Mouse (Mus musculus) liver, embryonic 16.5 days (tissue): ENCODE measurements around the gene Med27. TPM values are rescaled to one million over a fixed set of nuclear protein-coding genes. Genes with fewer than 3 reads are reported as not detected.

ENCODE experiments used
- ATAC-seq: fragments of 200-750 bp; cut with Nextera tagmentation; 2 replicates; pipeline ENCODE4 v1.8.0; 2017; ENCODE audit warnings: low read depth, mild to moderate bottlenecking, moderate number of reproducible peaks, moderate library complexity
- H3K27ac ChIP-seq: fragments of 300-500 bp; sonication (generic); 2 replicates; pipeline ENCODE4 v1.5.1; 2014; ENCODE audit warnings: mild to moderate bottlenecking, low read length
- H3K27me3 ChIP-seq: fragments of 300-500 bp; sonication (generic); 2 replicates; pipeline ENCODE4 v1.6.1; 2014; ENCODE audit warnings: low read depth, low read length, mixed read lengths; ENCODE audit not compliant: control insufficient read depth, insufficient read depth
- H3K36me3 ChIP-seq: fragments of 300-500 bp; sonication (generic); 2 replicates; pipeline ENCODE4 v1.6.1; 2014; ENCODE audit warnings: mild to moderate bottlenecking; ENCODE audit not compliant: control insufficient read depth, insufficient read depth
- H3K4me1 ChIP-seq: fragments of 300-500 bp; sonication (generic); 2 replicates; pipeline ENCODE4 v1.6.1; 2014; ENCODE audit warnings: low read depth, low read length, mixed read lengths; ENCODE audit not compliant: control insufficient read depth
- H3K4me2 ChIP-seq: fragments of 300-500 bp; sonication (generic); 2 replicates; pipeline ENCODE4 v1.6.1; 2014; ENCODE audit warnings: low read depth, low read length, mixed read lengths
- H3K4me3 ChIP-seq: fragments of 300-500 bp; sonication (generic); 2 replicates; pipeline ENCODE4 v1.5.1; 2014; ENCODE audit warnings: low read depth, mild to moderate bottlenecking, low read length
- H3K9ac ChIP-seq: fragments of 300-500 bp; sonication (generic); 2 replicates; pipeline ENCODE4 v1.6.1; 2014; ENCODE audit warnings: low read depth, low read length
- H3K9me3 ChIP-seq: fragments of 300-500 bp; sonication (generic); replicated peaks from 2 replicates; pipeline ENCODE4 v1.6.1; 2016; ENCODE audit warnings: low read length; ENCODE audit not compliant: control insufficient read depth
- WGBS: fragments of 180-500 bp; shearing (Covaris S2); extraction: QIAGEN DNeasy Blood & Tissue Kit; methylation state at CpG from one replicate; pipeline ENCODE4 v1.1.7; 2014; ENCODE audit not compliant: insufficient replicate concordance; 5-methylcytosine and 5-hydroxymethylcytosine counted together
- polyA plus RNA-seq: library from polyadenylated mRNA; unstranded; fragments of >200 nt; fragmentation: Nextera tagmentation; extraction: Ambion mirVana; gene quantifications from 2 replicates; pipeline ENCODE4 v1.2.1, GENCODE M21; 2015

Gene Med27
- polyA plus RNA-seq, 1 experiment from 2014 or later: 14.1 TPM

- H3K27ac ChIP-seq: no peak overlapping the region
- no peaks in the 10 kb centered on the region for H3K4me1 ChIP-seq
- 61% methylated on average over 2 of the region's 2 CpGs for WGBS
- no peak overlapping the region for H3K4me3 ChIP-seq
- no peaks in the 10 kb centered on the region for H3K9me3 ChIP-seq
- H3K36me3 ChIP-seq: no peaks in the 10 kb centered on the region
- no peak overlapping the region for H3K9ac ChIP-seq
- H3K27me3 ChIP-seq: no peaks in the 10 kb centered on the region
- no peak for ATAC-seq
- no peak overlapping the region for H3K4me2 ChIP-seq
Measured at GRCm38 (mm10) chr2:29485519-29485918, 138.9 kb downstream of the Med27 start.

- H3K4me1 ChIP-seq: no peaks in the 10 kb centered on the region
- no peaks in the 10 kb centered on the region for H3K27me3 ChIP-seq
- 70% methylated on average over 7 of the region's 7 CpGs for WGBS
- no peaks in the 10 kb centered on the region for H3K36me3 ChIP-seq
- no peak for ATAC-seq
- no peak overlapping the region for H3K4me3 ChIP-seq
- H3K9me3 ChIP-seq: no peaks in the 10 kb centered on the region
- H3K4me2 ChIP-seq: no peak overlapping the region
- H3K9ac ChIP-seq: no peak overlapping the region
- no peak overlapping the region for H3K27ac ChIP-seq
Measured at GRCm38 (mm10) chr2:29486491-29486890, 139.9 kb downstream of the Med27 start.

GRCm38 (mm10) chr2:29487652-29488051 lies 141.0 kb downstream of the Med27 start:
- no peak overlapping the region for H3K4me2 ChIP-seq
- no peaks in the 10 kb centered on the region for H3K27me3 ChIP-seq
- no peak overlapping the region for H3K4me3 ChIP-seq
- no peak overlapping the region for H3K9ac ChIP-seq
- no peak overlapping the region for H3K27ac ChIP-seq
- H3K36me3 ChIP-seq: no peaks in the 10 kb centered on the region
- WGBS: 66% methylated on average over 2 of the region's 2 CpGs
- no peak for ATAC-seq
- H3K9me3 ChIP-seq: no peaks in the 10 kb centered on the region
- no peaks in the 10 kb centered on the region for H3K4me1 ChIP-seq

- H3K4me1 ChIP-seq: no peaks in the 10 kb centered on the region
- no peak overlapping the region for H3K4me2 ChIP-seq
- no peak overlapping the region for H3K27ac ChIP-seq
- WGBS: 74% methylated on average over 13 of the region's 13 CpGs
- H3K9ac ChIP-seq: no peak overlapping the region
- H3K9me3 ChIP-seq: no peaks in the 10 kb centered on the region
- no peak overlapping the region for H3K4me3 ChIP-seq
- H3K36me3 ChIP-seq: no peaks in the 10 kb centered on the region
- ATAC-seq: no peak
- no peaks in the 10 kb centered on the region for H3K27me3 ChIP-seq
Measured at GRCm38 (mm10) chr2:29488379-29489236, 142.0 kb downstream of the Med27 start.

GRCm38 (mm10) chr2:29491656-29492055 lies 145.0 kb downstream of the Med27 start:
- H3K36me3 ChIP-seq: no peaks in the 10 kb centered on the region
- no peak overlapping the region for H3K4me3 ChIP-seq
- no peaks in the 10 kb centered on the region for H3K27me3 ChIP-seq
- no peaks in the 10 kb centered on the region for H3K4me1 ChIP-seq
- no peak overlapping the region for H3K9ac ChIP-seq
- H3K4me2 ChIP-seq: no peak overlapping the region
- no peaks in the 10 kb centered on the region for H3K9me3 ChIP-seq
- no peak for ATAC-seq
- 73% methylated on average over 6 of the region's 6 CpGs for WGBS
- no peak overlapping the region for H3K27ac ChIP-seq

GRCm38 (mm10) chr2:29493396-29494031 lies 146.9 kb downstream of the Med27 start:
- Histone ChIP-seq H3K27ac (no peak overlapping the region), H3K9me3 (no peaks in the 10 kb centered on the region), H3K4me3 (no peak overlapping the region), H3K27me3 (no peaks in the 10 kb centered on the region), H3K4me1 (no peaks in the 10 kb centered on the region), H3K36me3 (no peaks in the 10 kb centered on the region), H3K4me2 (no peak overlapping the region), H3K9ac (no peak overlapping the region)
- 64% methylated on average over 9 of the region's 9 CpGs for WGBS
- no peak for ATAC-seq

GRCm38 (mm10) chr2:29495271-29495670 lies 148.7 kb downstream of the Med27 start:
- no peaks in the 10 kb centered on the region for H3K4me1 ChIP-seq
- WGBS: 76% methylated on average over 2 of the region's 2 CpGs
- ATAC-seq: no peak

GRCm38 (mm10) chr2:29500601-29501350 lies 154.2 kb downstream of the Med27 start:
- WGBS: 72% methylated on average over 9 of the region's 9 CpGs

More at GRCm38 (mm10) chr2:29495271-29495670, 148.7 kb downstream of the Med27 start:
- H3K27me3 ChIP-seq: no peaks in the 10 kb centered on the region
- no peaks in the 10 kb centered on the region for H3K9me3 ChIP-seq
- H3K4me2 ChIP-seq: no peak overlapping the region
- H3K4me3 ChIP-seq: no peak overlapping the region
- H3K27ac ChIP-seq: no peak overlapping the region
- H3K36me3 ChIP-seq: no peaks in the 10 kb centered on the region
- H3K9ac ChIP-seq: no peak overlapping the region

More at GRCm38 (mm10) chr2:29500601-29501350, 154.2 kb downstream of the Med27 start:
- Histone ChIP-seq H3K4me1 (no peaks in the 10 kb centered on the region), H3K9me3 (no peaks in the 10 kb centered on the region), H3K27me3 (no peaks in the 10 kb centered on the region), H3K36me3 (no peaks in the 10 kb centered on the region), H3K4me2 (no peak overlapping the region), H3K4me3 (no peak overlapping the region), H3K9ac (no peak overlapping the region), H3K27ac (no peak overlapping the region)
- ATAC-seq: no peak
